Mouse (Mus musculus) c-Kit-positive CD71-negative TER-119-negative erythroid progenitor cells, embryonic 14.5 days (primary cell): ENCODE results near the gene Ccr1l1.

ENCODE experiments used
- DNase-seq: peaks from one replicate; pipeline ENCODE4 v3.0.0-alpha.2; 2013; ENCODE audit warnings: low read depth

Gene Ccr1l1

DNA sequence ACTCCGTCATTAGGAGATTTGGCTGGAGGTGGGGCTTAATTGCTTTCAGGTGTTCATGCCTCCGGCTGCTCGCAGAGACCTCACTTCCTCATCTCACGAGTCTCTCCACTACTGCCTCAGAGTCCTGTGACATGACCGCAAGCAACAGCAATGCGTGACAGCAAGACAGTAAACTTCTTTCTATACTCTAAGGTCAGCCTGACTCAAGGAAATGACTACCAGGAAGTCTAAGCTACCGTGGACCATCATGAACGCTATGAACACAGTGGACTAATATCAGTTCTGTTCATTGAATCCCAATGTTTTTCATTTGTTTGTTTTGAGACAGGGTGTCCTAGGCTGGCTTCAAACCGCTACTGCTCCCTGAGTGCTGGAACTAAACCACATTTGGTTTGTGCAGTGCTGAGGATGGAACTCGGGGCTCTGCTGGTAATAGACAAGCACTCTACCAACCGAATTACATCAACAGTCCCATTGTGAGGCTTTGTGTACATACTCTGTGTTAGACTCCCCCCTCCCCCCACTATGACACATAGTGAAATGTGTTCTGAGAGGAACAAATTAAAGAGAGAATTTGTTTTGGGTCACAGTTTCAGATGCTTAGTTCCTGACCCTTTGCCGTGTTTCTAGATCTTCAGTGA is 50.0 kb downstream of the Ccr1l1 start:
- no peak for DNase-seq

DNA sequence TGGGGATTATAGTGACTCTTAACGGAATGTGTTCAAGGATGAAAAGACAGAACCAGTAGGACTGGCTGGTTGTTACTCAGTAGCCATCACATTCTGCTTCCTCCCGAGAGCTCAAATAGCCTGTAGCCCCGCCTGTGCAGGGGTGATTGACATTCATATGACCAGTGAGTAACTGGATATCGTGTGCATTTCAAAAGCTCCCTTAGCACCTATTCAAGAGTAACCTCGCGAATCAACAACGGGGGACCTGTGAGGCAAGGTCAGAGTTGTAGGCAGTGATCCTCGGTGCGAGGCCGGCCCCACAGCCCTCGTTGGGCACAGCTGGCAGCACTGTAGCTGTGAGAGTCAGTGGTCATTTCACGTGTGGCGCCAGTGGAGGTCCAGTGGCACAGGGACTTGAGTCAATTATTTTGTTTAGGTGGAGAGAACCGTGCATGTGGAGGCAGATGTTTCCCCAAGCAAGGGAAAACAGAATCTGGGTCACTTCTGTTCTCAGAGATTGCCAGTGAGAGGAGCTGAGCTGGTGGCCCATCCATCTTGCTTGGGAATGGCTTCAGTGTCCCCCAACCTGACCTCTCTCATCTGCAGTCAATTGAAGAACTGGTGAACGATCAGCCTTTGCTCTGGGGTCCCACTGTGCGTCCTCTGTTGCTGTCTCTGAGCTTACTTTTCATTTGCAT is 50.8 kb downstream of the Ccr1l1 start:
- no peak for DNase-seq
